Mouse (Mus musculus) embryo, embryonic 11 days (tissue): Measurements from ENCODE around the gene Napb.

ENCODE experiments used
- DNase-seq: peaks from one replicate; pipeline ENCODE4 v3.0.0-alpha.2; 2015

Napb gene

DNA sequence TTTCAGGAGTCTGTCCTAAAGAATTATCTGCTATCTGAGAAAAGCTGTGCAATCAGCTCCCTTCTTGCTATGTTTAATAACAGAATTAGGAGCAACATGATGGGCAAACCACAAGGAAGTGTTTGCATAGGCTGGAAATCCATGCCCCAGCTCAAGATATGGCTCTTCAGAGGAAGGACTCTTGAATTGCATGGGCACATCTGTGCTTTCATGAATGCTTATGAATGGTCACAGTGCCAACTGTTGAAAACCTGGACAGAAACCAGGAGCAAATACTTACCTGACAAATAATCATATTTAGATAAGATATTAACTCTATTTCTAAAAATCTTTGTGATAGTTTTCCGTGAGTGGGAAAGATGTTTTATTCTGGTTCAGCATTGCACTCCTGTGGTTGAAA lies 45.4 kb downstream of the Napb start:
- DNase-seq: no peak

DNA sequence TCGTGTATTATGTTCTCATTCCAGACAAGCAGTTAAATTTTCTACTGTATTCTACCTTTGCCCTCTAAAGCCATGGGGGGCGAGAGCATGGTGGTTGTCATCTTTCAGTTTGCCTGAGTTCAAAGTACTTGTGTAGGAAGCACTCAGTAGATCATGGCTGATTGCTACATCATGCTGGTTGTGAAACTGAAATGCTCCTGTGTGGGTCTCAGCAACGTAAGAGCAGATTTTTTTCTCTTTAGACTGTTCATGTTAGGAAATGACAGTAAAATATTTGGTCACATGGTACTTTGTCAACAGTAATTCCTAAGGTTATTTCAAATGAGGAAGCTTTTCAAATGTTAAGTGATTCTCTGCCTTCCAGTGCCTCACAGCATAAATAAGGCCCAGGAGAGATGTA lies 46.6 kb downstream of the Napb start:
- no peak for DNase-seq

- DNase-seq: no peak
Observed at GRCm38 (mm10) chr2:148684972-148685371, 47.3 kb downstream of the Napb start.

- no peak for DNase-seq
Observed at GRCm38 (mm10) chr2:148683031-148683430, 49.2 kb downstream of the Napb start.

DNA sequence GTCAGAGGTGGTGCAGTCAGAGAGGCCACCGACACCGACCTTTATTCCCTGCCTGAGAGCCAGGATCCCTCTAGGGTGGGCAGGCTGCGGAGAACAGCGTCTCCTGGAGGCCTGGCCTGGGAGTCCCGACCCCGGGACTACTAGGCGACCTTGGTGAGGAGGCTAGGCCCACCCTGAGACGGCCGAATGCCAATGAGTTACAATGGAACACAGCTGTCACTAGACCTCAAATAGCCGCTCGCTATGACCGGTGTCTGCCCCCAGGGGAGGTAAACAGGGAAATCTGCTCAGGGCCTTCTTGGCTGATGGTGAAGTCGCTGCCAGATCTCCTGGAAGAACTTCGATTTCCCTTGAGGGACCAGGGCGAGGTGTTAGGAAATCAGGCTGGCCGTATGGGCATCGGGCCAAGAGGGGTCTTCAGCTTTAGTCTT lies 50.8 kb downstream of the Napb start:
- DNase-seq: peak; percentile 74

DNA sequence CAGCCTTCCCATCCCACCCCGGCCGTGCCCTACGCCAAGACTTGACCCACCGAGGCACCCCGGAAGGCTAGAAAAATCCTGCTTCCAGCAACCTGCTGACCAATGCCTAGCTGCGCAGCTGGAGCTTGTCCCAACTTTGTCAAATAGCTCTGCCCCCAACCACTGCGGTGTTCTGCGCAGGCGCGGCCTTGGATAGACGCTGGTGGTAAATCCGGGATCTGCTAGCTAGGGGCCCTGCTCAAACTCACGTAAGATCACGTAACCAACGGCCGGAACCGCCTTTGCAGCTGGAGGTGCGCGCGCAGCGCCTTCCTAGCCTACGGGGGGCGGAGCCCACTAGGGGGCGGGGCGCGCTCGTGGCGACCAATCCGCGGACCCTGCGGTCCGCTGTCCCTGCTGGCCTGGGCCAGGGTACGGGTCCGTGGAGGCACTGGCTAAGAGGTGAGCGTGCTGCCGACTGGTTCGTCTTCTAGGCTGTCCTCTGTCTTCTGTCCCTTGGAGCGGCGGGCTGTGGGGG lies 51.4 kb downstream of the Napb start, which contains the start of gene Gzf1:
Gzf1 (plus strand) TSS at position 249 of the 517 bp plus-strand sequence.
- peak; percentile 100 for DNase-seq

DNA sequence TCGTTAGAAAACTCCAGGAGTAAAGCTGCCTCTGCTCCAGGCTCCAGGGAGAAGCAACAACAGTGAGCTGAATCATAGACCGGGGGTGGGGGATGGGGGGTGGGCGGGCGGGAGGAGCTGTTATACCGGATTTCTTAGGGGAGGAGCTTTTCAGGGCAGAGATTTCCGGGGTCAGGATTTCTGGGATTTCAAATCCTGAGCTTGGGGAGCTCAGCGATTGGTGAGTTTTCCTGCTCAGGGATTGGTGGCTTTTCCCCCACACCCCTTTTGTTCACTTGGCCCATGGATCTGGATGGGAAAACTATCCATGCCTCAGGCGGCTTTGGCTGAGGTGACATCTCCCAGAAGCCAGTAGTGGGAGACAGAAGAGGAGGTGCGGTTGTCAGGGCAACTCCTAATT lies 52.9 kb downstream of the Napb start:
- peak; percentile 89 for DNase-seq

- DNase-seq: peak; percentile 90
Observed at GRCm38 (mm10) chr2:148677801-148678200, 54.5 kb downstream of the Napb start.

- DNase-seq: peak; percentile 98
Observed at GRCm38 (mm10) chr2:148672199-148673096, 59.8 kb downstream of the Napb start, which contains the start of gene Nxt1. TSS of gene Nxt1 (plus strand) at chr2:148672601.

DNA sequence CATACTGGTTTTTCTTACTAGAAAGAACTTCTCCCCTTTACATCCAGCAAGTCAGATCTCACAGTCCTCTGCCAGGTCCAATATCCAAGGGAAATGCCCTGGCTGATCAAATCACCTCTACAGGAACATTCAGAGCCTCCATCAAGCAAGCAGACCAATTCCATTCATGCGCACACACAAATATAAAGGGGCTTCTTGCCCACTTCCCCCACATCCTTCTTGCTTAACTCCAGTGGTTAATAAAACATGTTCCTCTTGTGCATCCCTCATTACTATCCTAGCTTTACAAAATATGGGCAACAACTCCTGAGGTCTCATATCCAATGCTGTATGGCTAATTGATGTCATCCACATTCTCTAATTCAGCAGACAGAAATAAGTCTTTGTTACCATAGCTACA lies 68.8 kb downstream of the Napb start:
- no peak for DNase-seq

- peak; percentile 71 for DNase-seq
Observed at GRCm38 (mm10) chr2:148654961-148655360, 77.3 kb downstream of the Napb start.

GRCm38 (mm10) chr2:148650587-148651357 lies 81.5 kb downstream of the Napb start:
- peak; percentile 11 for DNase-seq

DNA sequence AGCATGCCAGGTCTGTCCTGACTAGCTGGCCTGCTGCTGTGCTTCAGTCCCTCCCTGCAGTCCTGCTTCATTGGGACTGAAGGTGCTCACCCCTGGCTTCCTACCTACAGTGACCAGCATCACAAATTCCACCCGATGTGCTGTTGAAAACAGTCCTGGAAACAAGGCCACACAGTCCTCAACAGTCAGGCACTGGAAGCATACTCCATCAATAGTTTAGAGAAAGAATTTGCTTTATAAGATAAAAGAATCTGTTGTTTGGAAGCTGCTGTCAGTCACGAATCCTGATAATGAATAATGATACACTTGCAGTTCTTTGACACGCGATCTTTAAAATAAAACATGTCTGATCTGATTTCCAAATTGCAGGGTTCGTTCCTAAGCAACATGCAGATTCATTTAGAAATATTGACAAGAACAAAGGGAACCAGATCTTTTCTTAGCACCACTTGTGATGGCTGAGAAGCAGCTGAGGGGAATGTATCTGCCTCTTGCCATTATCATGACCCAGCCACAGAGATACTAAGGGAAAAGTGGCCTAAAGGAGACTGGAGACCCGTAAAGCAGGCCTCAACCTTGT lies 87.8 kb downstream of the Napb start:
- DNase-seq: no peak
